Mouse (Mus musculus) intestine, embryonic 16.5 days (tissue): ENCODE results near the gene D430042O09Rik. TPM values are rescaled to one million over a fixed set of nuclear protein-coding genes. Genes with fewer than 3 reads are reported as not detected.

Experiments used
- ATAC-seq: fragments of 200-750 bp; cut with Nextera tagmentation; 2 replicates; pipeline ENCODE4 v1.8.0; 2017; ENCODE audit warnings: moderate TSS enrichment, moderate library complexity
- H3K27ac ChIP-seq: fragments of 300-500 bp; sonication (generic); 2 replicates; pipeline ENCODE4 v1.5.1; 2014; ENCODE audit warnings: mild to moderate bottlenecking, low read length
- H3K27me3 ChIP-seq: fragments of 300-500 bp; sonication (generic); replicated peaks from 2 replicates; pipeline ENCODE4 v1.6.1; 2014; ENCODE audit warnings: low read length, control low read depth, mixed read lengths; ENCODE audit not compliant: control insufficient read depth, insufficient read depth
- H3K36me3 ChIP-seq: fragments of 300-500 bp; sonication (generic); 2 replicates; pipeline ENCODE4 v1.6.1; 2014; ENCODE audit warnings: low read length, control low read depth; ENCODE audit not compliant: control insufficient read depth, insufficient read depth
- H3K4me1 ChIP-seq: fragments of 300-500 bp; sonication (generic); 2 replicates; pipeline ENCODE4 v1.6.1; 2014; ENCODE audit warnings: low read length, control low read depth, mixed read lengths; ENCODE audit not compliant: control insufficient read depth, insufficient read depth
- H3K4me2 ChIP-seq: fragments of 300-500 bp; sonication (generic); 2 replicates; pipeline ENCODE4 v1.6.1; 2014; ENCODE audit warnings: low read depth, low read length, control low read depth
- H3K4me3 ChIP-seq: fragments of 300-500 bp; sonication (generic); 2 replicates; pipeline ENCODE4 v1.5.1; 2014; ENCODE audit warnings: mild to moderate bottlenecking, low read length
- H3K9ac ChIP-seq: fragments of 300-500 bp; sonication (generic); 2 replicates; pipeline ENCODE4 v1.6.1; 2014; ENCODE audit warnings: low read depth, low read length
- H3K9me3 ChIP-seq: fragments of 300-500 bp; sonication (generic); 2 replicates; pipeline ENCODE4 v1.6.1; 2016; ENCODE audit warnings: low read length, control low read depth; ENCODE audit not compliant: control insufficient read depth
- WGBS: fragments of 180-500 bp; shearing (Covaris S2); extraction: QIAGEN DNeasy Blood & Tissue Kit; methylation state at CpG from one replicate; pipeline ENCODE4 v1.1.7; 2014; 5-methylcytosine and 5-hydroxymethylcytosine counted together
- polyA plus RNA-seq: library from polyadenylated mRNA; unstranded; fragments of >200 nt; fragmentation: Nextera tagmentation; extraction: Ambion mirVana; gene quantifications from 2 replicates; pipeline ENCODE4 v1.2.1, GENCODE M21; 2015

Gene D430042O09Rik
- polyA plus RNA-seq, 1 experiment from 2014 or later, result 6.0 TPM

DNA sequence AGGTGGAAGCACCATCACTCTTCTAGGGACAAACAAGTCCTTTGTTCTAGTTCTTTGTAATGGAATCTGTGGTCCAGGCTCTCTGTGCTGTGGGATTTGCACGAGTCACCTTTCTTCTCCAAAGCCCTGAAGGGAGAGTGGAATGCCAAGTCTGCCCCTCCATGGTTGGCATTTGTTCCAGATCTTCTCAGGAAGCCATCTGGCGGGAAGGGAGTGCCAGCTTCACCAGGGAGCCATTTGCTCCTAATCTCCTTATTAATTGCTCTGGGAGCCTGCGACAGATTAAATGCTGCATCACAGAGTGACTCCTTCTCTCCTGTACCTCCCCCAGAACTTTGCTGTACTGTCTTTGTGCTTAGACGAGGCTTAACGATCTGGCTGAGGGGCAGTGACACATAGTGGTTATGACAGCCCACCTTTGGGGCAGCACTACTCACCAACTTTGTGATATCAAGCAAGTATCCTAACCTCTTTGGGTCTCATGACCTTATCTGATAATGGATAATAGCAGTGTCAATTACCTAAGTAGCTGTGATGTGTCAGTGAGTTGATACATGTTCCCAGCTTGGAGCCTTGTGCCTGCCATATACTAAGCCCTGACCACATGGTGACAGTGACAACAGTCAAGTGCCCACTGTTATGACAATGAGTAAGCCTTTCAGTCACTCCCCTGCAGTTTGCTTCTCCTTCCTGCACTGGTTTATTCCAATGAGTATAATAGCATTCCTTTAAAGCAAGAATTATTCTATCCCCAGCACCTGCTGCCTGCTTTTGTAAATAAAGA lies 15.7 kb downstream of the D430042O09Rik start:
- Histone ChIP-seq H3K9ac (no peak overlapping the region), H3K4me2 (no peak overlapping the region), H3K4me3 (no peak overlapping the region), H3K27me3 (no peaks in the 10 kb centered on the region), H3K4me1 (peaks cover 7% of the 10 kb centered on the region; the same call in 1 of the 2 replicates), H3K27ac (no peak overlapping the region), H3K36me3 (no peaks in the 10 kb centered on the region), H3K9me3 (no peaks in the 10 kb centered on the region)
- 0 out of 2 replicates have a peak, but pooled peaks have one; percentile 39 for ATAC-seq
- 53% methylated on average over 5 of the region's 5 CpGs for WGBS

DNA sequence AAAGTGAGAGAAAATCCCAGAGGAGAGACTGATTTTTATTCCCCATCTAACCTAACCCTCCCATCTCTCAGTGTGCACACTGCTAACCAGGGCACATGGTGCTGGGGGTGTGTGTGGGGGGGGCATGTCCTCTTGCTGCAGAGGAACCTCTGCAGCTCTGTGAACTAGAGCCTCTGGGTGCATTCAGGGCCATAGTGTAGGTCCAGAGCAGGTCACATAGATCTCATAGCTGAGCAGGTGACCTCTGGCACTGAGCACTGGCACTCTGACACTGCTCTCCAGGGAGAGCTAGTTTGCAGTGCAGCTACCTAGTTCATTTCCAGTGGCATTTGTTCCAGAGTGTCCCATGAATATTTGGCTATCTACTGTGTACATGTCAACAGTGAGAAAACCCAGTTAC lies 24.0 kb downstream of the D430042O09Rik start:
- Histone ChIP-seq H3K27ac (no peak overlapping the region), H3K9me3 (no peaks in the 10 kb centered on the region), H3K9ac (no peak overlapping the region), H3K4me3 (no peak overlapping the region), H3K36me3 (no peaks in the 10 kb centered on the region), H3K27me3 (no peaks in the 10 kb centered on the region), H3K4me2 (no peak overlapping the region), H3K4me1 (peaks cover 9% of the 10 kb centered on the region; the same call in 1 of the 2 replicates)
- no peak for ATAC-seq

DNA sequence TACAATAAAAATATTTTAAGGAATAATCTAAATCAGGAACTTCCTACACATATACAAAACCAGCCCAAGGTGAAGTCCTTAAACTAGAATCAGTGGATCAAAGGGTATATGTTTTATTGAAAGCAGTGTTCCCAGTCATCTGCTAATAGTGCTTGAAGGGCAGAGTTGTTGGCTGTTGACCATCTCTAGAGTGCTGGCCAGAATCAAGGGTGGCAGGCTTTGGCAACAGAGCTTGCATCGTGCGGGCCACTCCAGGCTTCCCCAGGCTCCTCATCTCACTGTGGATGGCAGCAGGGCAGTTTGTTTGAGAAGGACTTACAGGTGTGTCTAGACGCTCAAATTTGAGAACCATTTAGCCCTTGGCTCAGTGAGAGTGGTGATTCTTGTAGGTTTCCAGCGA lies 26.1 kb downstream of the D430042O09Rik start:
- Histone ChIP-seq H3K4me2 (no peak overlapping the region), H3K4me1 (peaks cover 9% of the 10 kb centered on the region; the same call in 1 of the 2 replicates), H3K4me3 (no peak overlapping the region), H3K9me3 (no peaks in the 10 kb centered on the region), H3K27ac (no peak overlapping the region), H3K9ac (no peak overlapping the region), H3K27me3 (no peaks in the 10 kb centered on the region), H3K36me3 (no peaks in the 10 kb centered on the region)
- no peak for ATAC-seq
- WGBS, result 85% methylated on average over 4 of the region's 4 CpGs

DNA sequence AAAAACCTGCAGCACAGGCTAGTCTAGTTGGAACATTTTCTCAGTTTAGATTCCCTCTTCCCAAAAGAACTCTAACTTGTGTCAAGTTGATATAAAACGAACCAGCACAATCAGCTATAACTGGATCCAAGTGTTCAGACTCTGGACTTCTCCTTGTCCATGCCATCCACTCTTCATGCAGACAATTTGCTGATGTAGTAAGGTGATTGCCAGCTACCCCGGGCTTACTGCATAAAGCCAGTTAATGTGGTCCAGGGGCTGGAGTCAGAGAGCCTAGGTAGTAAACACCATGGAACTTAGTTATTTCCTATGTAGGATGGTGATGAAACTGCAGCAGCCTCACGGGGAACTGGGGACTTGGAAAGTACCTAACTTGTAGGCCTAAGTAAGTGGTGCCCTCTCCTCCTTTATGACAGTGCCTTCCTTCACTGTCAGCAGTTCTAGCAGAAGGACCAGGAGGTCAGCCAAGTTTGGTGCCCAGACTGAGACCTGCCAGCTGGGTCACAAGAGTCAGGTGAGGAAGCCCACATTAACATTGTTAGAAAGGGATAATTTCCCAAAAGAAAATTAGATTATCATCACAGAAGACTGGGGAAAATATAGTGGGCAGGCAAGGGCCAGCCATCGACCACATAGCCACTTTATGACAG lies 28.8 kb downstream of the D430042O09Rik start:
- H3K9me3 ChIP-seq, result no peaks in the 10 kb centered on the region
- no peaks in the 10 kb centered on the region for H3K36me3 ChIP-seq
- H3K27ac ChIP-seq, result no peak overlapping the region
- H3K4me2 ChIP-seq, result no peak overlapping the region
- H3K4me1 ChIP-seq, result peaks cover 9% of the 10 kb centered on the region; the same call in 1 of the 2 replicates
- 80% methylated on average over 4 of the region's 4 CpGs for WGBS
- no peak overlapping the region for H3K4me3 ChIP-seq
- no peak overlapping the region for H3K9ac ChIP-seq
- no peaks in the 10 kb centered on the region for H3K27me3 ChIP-seq
- no peak for ATAC-seq

DNA sequence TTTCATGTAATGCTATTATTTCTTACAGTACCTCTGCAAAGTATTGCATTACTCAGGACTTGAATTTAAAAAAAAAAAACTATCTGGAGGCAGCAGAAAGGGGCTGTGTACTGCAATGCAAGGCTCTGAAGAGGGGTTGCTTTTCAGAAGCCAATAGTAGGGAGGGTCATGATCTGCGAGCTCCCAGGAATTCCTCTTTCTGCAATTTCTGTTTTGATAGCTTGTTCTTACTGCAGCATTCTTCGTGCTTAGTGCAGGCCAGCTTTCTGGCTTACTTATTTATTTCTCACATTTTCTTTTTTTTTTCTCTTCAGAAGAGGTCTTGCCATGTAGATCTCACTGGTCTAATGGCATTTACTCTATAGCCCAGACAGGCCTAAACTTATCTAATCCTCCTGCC lies 32.8 kb downstream of the D430042O09Rik start:
- H3K27me3 ChIP-seq, result no peaks in the 10 kb centered on the region
- no peak overlapping the region for H3K4me2 ChIP-seq
- no peak overlapping the region for H3K4me3 ChIP-seq
- no peaks in the 10 kb centered on the region for H3K36me3 ChIP-seq
- H3K4me1 ChIP-seq, result no peaks in the 10 kb centered on the region
- ATAC-seq, result no peak
- no peak overlapping the region for H3K27ac ChIP-seq
- 80% methylated on average over 2 of the region's 2 CpGs for WGBS
- H3K9ac ChIP-seq, result no peak overlapping the region
- H3K9me3 ChIP-seq, result no peaks in the 10 kb centered on the region

DNA sequence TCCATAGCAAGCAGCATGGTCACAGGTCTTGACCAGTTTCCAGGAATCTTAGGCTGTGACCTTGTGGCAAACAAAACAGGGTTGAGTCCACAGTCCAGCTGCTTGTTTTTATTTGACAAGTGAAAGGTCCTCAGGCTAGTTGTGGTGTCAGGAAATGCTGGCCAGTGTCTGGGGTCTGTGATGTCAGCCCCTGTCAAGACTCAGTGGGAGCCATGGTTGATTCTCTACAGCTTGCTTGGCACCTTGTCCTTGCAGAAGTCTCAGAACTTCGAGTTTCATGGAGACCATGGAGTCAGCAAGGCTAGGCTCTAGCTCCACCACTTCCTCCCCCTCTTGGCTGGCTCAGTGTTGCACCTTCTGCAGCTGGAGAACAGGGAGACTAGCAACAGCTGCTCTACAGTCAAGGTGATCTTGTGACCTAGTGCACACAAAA lies 33.6 kb downstream of the D430042O09Rik start:
- no peak overlapping the region for H3K4me3 ChIP-seq
- H3K4me2 ChIP-seq, result no peak overlapping the region
- no peak overlapping the region for H3K27ac ChIP-seq
- no peaks in the 10 kb centered on the region for H3K4me1 ChIP-seq
- ATAC-seq, result no peak
- 58% methylated on average over 1 of the region's 1 CpGs for WGBS
- no peaks in the 10 kb centered on the region for H3K27me3 ChIP-seq
- H3K9me3 ChIP-seq, result no peaks in the 10 kb centered on the region
- H3K36me3 ChIP-seq, result no peaks in the 10 kb centered on the region
- H3K9ac ChIP-seq, result no peak overlapping the region

DNA sequence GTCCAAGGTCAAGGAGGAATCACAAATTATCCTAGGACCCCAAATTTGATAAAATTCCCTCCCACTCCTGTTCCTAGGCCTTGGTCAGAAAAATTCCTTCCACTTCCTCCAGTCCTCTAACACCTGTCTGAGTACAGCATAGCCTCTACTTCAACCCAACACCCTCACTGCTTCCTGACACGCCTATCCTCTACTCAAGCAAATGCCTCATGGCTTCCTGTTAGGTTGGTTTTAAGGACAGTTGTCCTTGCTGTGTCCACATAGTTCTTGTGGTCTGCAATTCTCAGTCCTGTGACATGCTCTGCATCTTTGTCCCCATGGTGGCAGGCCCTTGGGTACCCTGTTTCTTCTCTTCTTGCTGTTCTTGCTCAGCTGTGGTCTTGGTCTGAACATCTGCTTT lies 37.1 kb downstream of the D430042O09Rik start:
- Histone ChIP-seq H3K36me3 (no peaks in the 10 kb centered on the region), H3K27ac (no peak overlapping the region), H3K9ac (no peak overlapping the region), H3K9me3 (no peaks in the 10 kb centered on the region), H3K4me1 (no peaks in the 10 kb centered on the region), H3K4me3 (no peak overlapping the region), H3K4me2 (no peak overlapping the region), H3K27me3 (no peaks in the 10 kb centered on the region)
- no peak for ATAC-seq
- WGBS, result 65% methylated on average over 1 of the region's 1 CpGs

DNA sequence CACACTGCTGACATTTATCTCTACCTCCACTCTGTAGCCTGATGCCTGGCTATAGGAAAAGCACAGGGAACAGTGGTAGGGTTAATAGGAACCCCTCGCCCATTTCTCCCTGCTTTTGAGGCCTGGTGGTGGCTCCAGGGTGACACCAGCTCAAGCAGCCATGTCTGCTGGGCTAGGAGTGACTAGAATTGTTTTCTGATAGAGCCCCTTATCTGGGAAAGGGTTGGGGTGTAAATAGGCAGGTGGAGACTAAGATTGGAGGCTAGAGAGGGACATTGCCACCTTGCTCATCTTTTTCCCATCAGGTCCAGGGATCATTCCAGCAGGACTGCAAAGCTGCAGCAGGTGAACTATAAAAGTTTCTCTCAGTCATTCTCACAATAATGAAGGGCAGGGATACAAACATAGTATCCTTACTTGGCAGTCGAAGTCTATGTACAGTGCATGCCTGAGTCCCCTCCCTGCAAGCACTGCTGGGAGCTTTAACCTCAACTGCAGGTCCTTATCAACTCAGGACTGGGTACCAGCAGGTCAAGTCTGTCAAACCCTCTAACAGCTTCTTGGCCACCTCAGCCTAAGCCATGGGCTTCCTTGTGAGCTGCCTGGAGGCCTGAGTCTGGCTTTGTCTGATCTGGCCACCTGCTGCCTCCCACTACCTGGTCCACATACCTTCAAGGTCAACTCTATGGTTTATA lies 39.1 kb downstream of the D430042O09Rik start:
- Histone ChIP-seq H3K9ac (no peak overlapping the region), H3K27ac (no peak overlapping the region), H3K4me3 (no peak overlapping the region), H3K36me3 (no peaks in the 10 kb centered on the region), H3K4me2 (no peak overlapping the region), H3K9me3 (no peaks in the 10 kb centered on the region), H3K4me1 (no peaks in the 10 kb centered on the region), H3K27me3 (no peaks in the 10 kb centered on the region)
- WGBS, result 90% methylated on average over 2 of the region's 2 CpGs
- ATAC-seq, result no peak

DNA sequence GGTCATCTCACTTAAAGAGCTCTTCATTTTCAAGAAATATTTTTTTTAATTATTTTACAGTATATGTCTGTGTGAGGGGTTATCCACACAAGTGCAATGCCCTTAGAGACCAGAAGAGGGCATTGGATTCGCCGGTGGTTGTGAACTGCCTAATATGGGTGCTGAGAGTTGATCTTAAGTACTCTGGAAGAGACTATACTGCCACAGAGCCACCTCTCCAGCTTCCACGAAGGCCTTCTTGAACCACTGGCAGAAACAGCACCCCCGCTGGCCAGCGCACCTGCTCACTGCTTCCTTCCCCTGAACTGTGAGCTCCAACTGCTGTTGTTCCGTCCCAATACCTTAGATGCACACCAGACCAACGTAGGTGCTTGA lies 39.6 kb downstream of the D430042O09Rik start:
- Histone ChIP-seq H3K9ac (no peak overlapping the region), H3K36me3 (no peaks in the 10 kb centered on the region), H3K9me3 (no peaks in the 10 kb centered on the region), H3K4me2 (no peak overlapping the region), H3K4me3 (no peak overlapping the region), H3K4me1 (no peaks in the 10 kb centered on the region), H3K27ac (no peak overlapping the region), H3K27me3 (no peaks in the 10 kb centered on the region)
- WGBS, result 64% methylated on average over 7 of the region's 7 CpGs
- no peak for ATAC-seq
